In the genomic region with DNA sequence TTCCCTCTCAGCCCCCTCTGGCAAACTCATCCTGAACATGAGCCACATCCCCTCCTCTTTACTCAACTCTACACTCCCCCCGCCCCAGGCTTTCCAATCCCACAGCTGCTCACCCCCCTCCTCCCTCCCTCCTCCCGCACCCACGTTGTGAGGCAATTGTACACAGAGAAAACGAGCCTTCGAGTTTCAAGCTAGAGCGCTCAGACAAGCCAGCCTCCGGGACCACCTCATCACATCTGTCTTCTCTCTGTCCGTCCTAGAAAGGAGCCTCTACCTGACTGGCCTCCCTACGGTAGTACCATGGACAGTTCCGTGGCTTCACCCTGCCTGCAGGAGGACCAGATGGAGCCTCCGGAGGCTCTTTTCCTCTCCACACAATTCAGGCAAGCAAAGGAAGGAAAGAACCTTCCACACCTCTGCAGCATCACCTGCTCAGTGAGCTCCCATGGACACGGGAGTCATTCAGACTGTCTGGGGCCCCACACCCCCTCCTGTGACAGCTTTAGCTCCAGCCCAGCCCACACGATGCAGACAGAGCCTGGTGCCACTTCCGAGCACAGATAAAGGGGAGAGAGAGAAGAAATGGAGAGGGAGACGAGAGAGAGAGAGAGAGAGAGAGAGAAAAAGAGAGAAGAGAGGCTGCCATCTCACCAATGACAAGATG, we compare ENCODE assay signal across 11 mouse cellular contexts. TPM values are rescaled to one million over a fixed set of nuclear protein-coding genes. Genes with fewer than 3 reads are reported as not detected.
A peak's percentile ranks its signal among the peaks of the same experiment; 100 is the strongest.
DNase-seq lines count a peak whose midpoint lies in the region; ATAC-seq and TF ChIP-seq lines count a peak whose summit lies in the region.
"Had no signal": no experiment of that assay in that cellular context is flagged by ENCODE, and none has a peak within 500 bp of the region (broad histone marks: within the 10 kb centered on the region; RNA-seq: fewer than 3 reads in every experiment).

No protein-coding gene starts in this region.

- no peak for ATAC-seq in kidney, embryonic 15.5 days (replicated peaks; ENCODE audit: low FRiP score)
- ATAC-seq in forebrain, embryonic 15.5 days (replicated peaks), result peak; percentile 55
- no peak for ATAC-seq in limb, embryonic 11.5 days (ENCODE audit: insufficient number of reproducible peaks, low FRiP score, low TSS enrichment, low read depth)

- whole genome bisulfite sequencing in kidney, adult 2 months, result 15% methylated on average over 15 of the region's 15 CpGs
- 15% methylated on average over 15 of the region's 15 CpGs for WGBS in kidney, embryonic 15.5 days
- WGBS in forebrain, embryonic 15.5 days, result 6% methylated on average over 15 of the region's 15 CpGs
- 10% methylated on average over 15 of the region's 15 CpGs for WGBS in limb, embryonic 11.5 days

- H3K4me3 ChIP-seq in kidney, adult 2 months (ENCODE audit: insufficient read depth, low read depth, low read length), result no peak overlapping the region
- no peak overlapping the region for H3K4me3 ChIP-seq in kidney, embryonic 15.5 days (replicated peaks)
- peak overlapping the region; percentile 18 for H3K4me3 ChIP-seq in forebrain, embryonic 15.5 days
- H3K4me3 ChIP-seq in limb, embryonic 11.5 days (ENCODE audit: low read depth, low read length), result no peak overlapping the region
- H3K4me3 ChIP-seq: stomach, embryonic 15.5 days had no signal

- intact Hi-C loops in gastrocnemius, postnatal 14 days (cut with DNase I; ENCODE audit: low total_unique reads), result no loop called here

- no peak overlapping the region for H3K9ac ChIP-seq in kidney, embryonic 15.5 days
- 0 out of 2 replicates have a peak overlapping the region, but pooled peaks have one; percentile 10 for H3K9ac ChIP-seq in forebrain, embryonic 15.5 days (replicated peaks)
- no peak overlapping the region for H3K9ac ChIP-seq in limb, embryonic 11.5 days (ENCODE audit: low read length)
- H3K9ac ChIP-seq: stomach, embryonic 15.5 days had no signal

- TF ChIP-seq POLR2A in kidney, adult 2 months (IDR thresholded peaks at IDR 0.05; ENCODE audit: low read depth, low read length), result no peak

- no peaks in the 10 kb centered on the region for H3K36me3 ChIP-seq in kidney, adult 2 months (ENCODE audit: control insufficient read depth, insufficient read depth, low read length)
- no peaks in the 10 kb centered on the region for H3K36me3 ChIP-seq in kidney, embryonic 15.5 days
- H3K36me3 ChIP-seq in forebrain, embryonic 15.5 days, result no peaks in the 10 kb centered on the region
- H3K36me3 ChIP-seq in limb, embryonic 11.5 days (ENCODE audit: control insufficient read depth, insufficient read depth, low read length), result no peaks in the 10 kb centered on the region
- H3K36me3 ChIP-seq: G1E; stomach, embryonic 15.5 days had no signal

- H3K27ac ChIP-seq in kidney, adult 2 months (ENCODE audit: insufficient read depth, low read depth, low read length), result no peak overlapping the region
- H3K27ac ChIP-seq in kidney, embryonic 15.5 days, result no peak overlapping the region
- 0 out of 2 replicates have a peak overlapping the region, but pooled peaks have one; percentile 3 for H3K27ac ChIP-seq in forebrain, embryonic 15.5 days (replicated peaks)
- H3K27ac ChIP-seq in limb, embryonic 11.5 days (replicated peaks; ENCODE audit: low read depth, low read length), result no peak overlapping the region
- H3K27ac ChIP-seq: stomach, embryonic 15.5 days had no signal

- no peaks in the 10 kb centered on the region for H3K9me3 ChIP-seq in kidney, embryonic 15.5 days (replicated peaks)
- H3K9me3 ChIP-seq in forebrain, embryonic 15.5 days, result no peaks in the 10 kb centered on the region
- H3K9me3 ChIP-seq in limb, embryonic 11.5 days (ENCODE audit: control insufficient read depth, low read length), result no peaks in the 10 kb centered on the region
- H3K9me3 ChIP-seq: stomach, embryonic 15.5 days had no signal

- no peak for TF ChIP-seq CTCF in kidney, adult 2 months (conservative IDR thresholded peaks at IDR 0.05; ENCODE audit: insufficient read depth, insufficient read length, low read depth, low read length)

- H3K27me3 ChIP-seq in kidney, adult 2 months (replicated peaks; ENCODE audit: control insufficient read depth, insufficient read depth, low read length), result no peaks in the 10 kb centered on the region
- H3K27me3 ChIP-seq in kidney, embryonic 15.5 days, result peaks cover 53% of the 10 kb centered on the region
- H3K27me3 ChIP-seq in forebrain, embryonic 15.5 days, result peaks cover 10% of the 10 kb centered on the region; the same call in 1 of the 2 replicates
- H3K27me3 ChIP-seq in limb, embryonic 11.5 days (ENCODE audit: control insufficient read depth, insufficient read depth, low read length), result peaks cover 23% of the 10 kb centered on the region

- no peaks in the 10 kb centered on the region for H3K4me1 ChIP-seq in kidney, adult 2 months (ENCODE audit: control insufficient read depth, insufficient read depth, low read length)
- H3K4me1 ChIP-seq in kidney, embryonic 15.5 days, result peaks cover 6% of the 10 kb centered on the region; the same call in 1 of the 2 replicates
- H3K4me1 ChIP-seq in forebrain, embryonic 15.5 days, result peaks cover 48% of the 10 kb centered on the region
- 0 out of 2 replicates have a peak, but pooled peaks cover 5% of the 10 kb centered on the region for H3K4me1 ChIP-seq in limb, embryonic 11.5 days (ENCODE audit: control insufficient read depth, insufficient read depth, low read length)

- no peak overlapping the region for H3K4me2 ChIP-seq in kidney, embryonic 15.5 days
- H3K4me2 ChIP-seq in forebrain, embryonic 15.5 days (replicated peaks), result peak overlapping the region; percentile 40
- H3K4me2 ChIP-seq in limb, embryonic 11.5 days (ENCODE audit: low read depth, severe bottlenecking), result no peak overlapping the region
- H3K4me2 ChIP-seq: stomach, embryonic 15.5 days had no signal

- DNase-seq in kidney, adult 2 months, result peak; percentile 3
- DNase-seq in adipocyte (ENCODE audit: low spot score), result peak; percentile 21
- DNase-seq in limb, embryonic 11.5 days (ENCODE audit: low spot score), result peak; percentile 82
- DNase-seq in right cerebral cortex, postnatal 10 days (ENCODE audit: low spot score in 2 of 2), result peak; percentile 78 to 83
- no peak for DNase-seq in gastrocnemius, postnatal 14 days
- DNase-seq in lung, adult 18-20 months, result no peak

RNA-seq across cellular contexts. Expression of a gene that starts 1.5 kb away (rescaled TPM):
- polyA plus RNA-seq in kidney, adult 2 months (2012; rRNA removed), result 0.75 and 1.1 TPM in 2 replicates
- polyA plus RNA-seq in kidney, embryonic 15.5 days (2015; fragmentation: Nextera tagmentation; extraction: Ambion mirVana), result 3.5 and 3.7 TPM in 2 replicates
- 5.5 and 5.6 TPM in 2 replicates for polyA plus RNA-seq in forebrain, embryonic 15.5 days (2015; fragmentation: Nextera tagmentation; extraction: Ambion mirVana)
- 0.27 and 0.41 TPM in 2 replicates for polyA plus RNA-seq in limb, embryonic 11.5 days (2014; fragmentation: Nextera tagmentation; extraction: Ambion mirVana)
- under 1 TPM in 1 of 2 experiments, not detected in 1; 0.06 TPM for total RNA-seq in gastrocnemius, postnatal 14 days (2021)
- polyA plus RNA-seq: G1E; liver, adult 2 months had no signal

Comparison
In these comparisons a context has a peak if more than half of its experiments do, and no peak if none do; other contexts are left out.
1. DNase-seq: peak in kidney, adult 2 months (single experiment), adipocyte (single experiment), limb, embryonic 11.5 days (single experiment) and right cerebral cortex, postnatal 10 days (2 of 2); none in gastrocnemius, postnatal 14 days (single experiment) and lung, adult 18-20 months (0 of 2).